In the genomic region with DNA sequence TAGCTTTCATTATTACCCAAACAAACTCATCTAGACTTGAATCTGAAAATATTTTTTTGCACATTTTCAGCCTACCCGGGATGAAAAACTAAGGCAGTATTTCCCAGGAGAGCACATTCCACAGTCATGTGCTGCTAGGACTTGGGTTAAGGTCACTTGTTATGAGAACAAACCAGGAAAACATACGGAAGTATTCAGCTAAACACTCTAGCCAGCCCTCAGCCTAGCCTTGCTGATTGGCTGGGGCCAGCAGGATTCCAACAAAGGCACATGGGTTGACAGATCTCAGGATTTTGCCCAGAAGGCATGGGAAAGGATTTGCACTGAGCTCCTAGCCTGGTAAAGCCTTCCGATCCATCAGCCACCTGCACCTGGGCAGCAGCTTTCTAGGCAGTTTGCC, we compare ENCODE assay signal across 16 mouse cellular contexts.
DNase-seq lines count a peak whose midpoint lies in the region; ATAC-seq and TF ChIP-seq lines count a peak whose summit lies in the region.
"Had no signal": no experiment of that assay in that cellular context is flagged by ENCODE, and none has a peak within 500 bp of the region (broad histone marks: within the 10 kb centered on the region; RNA-seq: fewer than 3 reads in every experiment).

No protein-coding gene starts in this region.

- H3K9ac ChIP-seq in heart, adult 2 months (ENCODE audit: low read depth, low read length), result no peak overlapping the region
- H3K9ac ChIP-seq in lung, embryonic 16.5 days (ENCODE audit: low read length), result no peak overlapping the region
- H3K9ac ChIP-seq in neural tube, embryonic 15.5 days (replicated peaks), result no peak overlapping the region
- H3K9ac ChIP-seq: forebrain, postnatal 0 days; liver, embryonic 13.5 days had no signal

- peak; percentile 51; the same call in 1 of the 2 replicates for ATAC-seq in lung, embryonic 16.5 days (ENCODE audit: low read depth)
- no peak for ATAC-seq in neural tube, embryonic 15.5 days (ENCODE audit: low FRiP score)
- ATAC-seq: forebrain, postnatal 0 days had no signal

- TF ChIP-seq POLR2A in heart, adult 2 months (IDR thresholded peaks at IDR 0.05; ENCODE audit: insufficient read depth, low read depth, low read length), result no peak

- H3K79me2 ChIP-seq in heart, adult 2 months (replicated peaks; ENCODE audit: control insufficient read depth, insufficient read depth, low read length), result no peaks in the 10 kb centered on the region

- DNase-seq in heart, adult 2 months, result peak in 1 of 2 experiments; percentile 38
- DNase-seq in heart, postnatal 4 days, result no peak
- DNase-seq in lung, postnatal 14 days, result no peak
- peak; percentile 41 for DNase-seq in kidney, postnatal 14 days
- no peak for DNase-seq in urinary bladder, postnatal 25 days (ENCODE audit: low spot score)
- DNase-seq: adrenal gland, postnatal 10 days; cerebellum, adult 9-10 months; forebrain, postnatal 0 days; layer of hippocampus, postnatal 36 days; left cerebral cortex, postnatal 4 days; liver, embryonic 13.5 days; midbrain, embryonic 14.5 days; thymus, postnatal 4 days had no signal

- no peak for TF ChIP-seq EP300 in heart, adult 2 months (IDR thresholded peaks at IDR 0.05; ENCODE audit: insufficient read depth, low read depth, low read length)

- 56% methylated on average over 3 of the region's 3 CpGs for WGBS in heart, adult 2 months
- 42% methylated on average over 3 of the region's 3 CpGs for WGBS in lung, embryonic 16.5 days
- 85% methylated on average over 3 of the region's 3 CpGs for WGBS in neural tube, embryonic 15.5 days

- peaks cover 12% of the 10 kb centered on the region for H3K4me1 ChIP-seq in heart, adult 2 months (ENCODE audit: control insufficient read depth, insufficient read depth, low read length)
- peaks cover 15% of the 10 kb centered on the region for H3K4me1 ChIP-seq in lung, embryonic 16.5 days (replicated peaks; ENCODE audit: control insufficient read depth, insufficient read depth, low read length)
- H3K4me1 ChIP-seq in neural tube, embryonic 15.5 days, result no peaks in the 10 kb centered on the region

- no peak overlapping the region for H3K4me3 ChIP-seq in heart, adult 2 months
- no peak overlapping the region for H3K4me3 ChIP-seq in lung, embryonic 16.5 days (ENCODE audit: low read length)
- H3K4me3 ChIP-seq in neural tube, embryonic 15.5 days (replicated peaks), result no peak overlapping the region
- H3K4me3 ChIP-seq: liver, embryonic 13.5 days had no signal

- no peaks in the 10 kb centered on the region for H3K9me3 ChIP-seq in lung, embryonic 16.5 days (ENCODE audit: control insufficient read depth, low read length)
- no peaks in the 10 kb centered on the region for H3K9me3 ChIP-seq in neural tube, embryonic 15.5 days (replicated peaks)
- H3K9me3 ChIP-seq: G1E; liver, embryonic 13.5 days had no signal

- no peaks in the 10 kb centered on the region for H3K36me3 ChIP-seq in heart, adult 2 months (ENCODE audit: control insufficient read depth, insufficient read depth, low read length)
- H3K36me3 ChIP-seq in lung, embryonic 16.5 days (ENCODE audit: control insufficient read depth, insufficient read depth, low read length), result no peaks in the 10 kb centered on the region
- no peaks in the 10 kb centered on the region for H3K36me3 ChIP-seq in neural tube, embryonic 15.5 days
- H3K36me3 ChIP-seq: G1E; liver, embryonic 13.5 days had no signal

- no peaks in the 10 kb centered on the region for H3K27me3 ChIP-seq in heart, adult 2 months (ENCODE audit: control insufficient read depth, insufficient read depth, low read length)
- H3K27me3 ChIP-seq in lung, embryonic 16.5 days (ENCODE audit: control insufficient read depth, insufficient read depth, low read depth, low read length), result no peaks in the 10 kb centered on the region
- no peaks in the 10 kb centered on the region for H3K27me3 ChIP-seq in neural tube, embryonic 15.5 days (replicated peaks)
- H3K27me3 ChIP-seq: liver, embryonic 13.5 days had no signal

- H3K4me2 ChIP-seq in lung, embryonic 16.5 days (ENCODE audit: low read depth, low read length), result no peak overlapping the region
- H3K4me2 ChIP-seq in neural tube, embryonic 15.5 days, result no peak overlapping the region
- H3K4me2 ChIP-seq: liver, embryonic 13.5 days had no signal

- no peak for TF ChIP-seq CTCF in heart, adult 2 months (IDR thresholded peaks at IDR 0.05)

- peak overlapping the region; percentile 40 for H3K27ac ChIP-seq in heart, adult 2 months
- H3K27ac ChIP-seq in lung, embryonic 16.5 days (ENCODE audit: low read length), result no peak overlapping the region
- H3K27ac ChIP-seq in neural tube, embryonic 15.5 days (replicated peaks), result no peak overlapping the region
- H3K27ac ChIP-seq: liver, embryonic 13.5 days had no signal

- intact Hi-C loops in heart, adult 2 months (cut with DNase I), result no loop called here
